Mouse (Mus musculus) testis, adult 2 months (tissue): Measurements from ENCODE around the gene Nudt14.

Source experiments
- CTCF ChIP-seq: fragments of 200-500 bp; IDR thresholded peaks from 2 replicates; pipeline ENCODE4 v1.5.1; 2012; ENCODE audit warnings: low read depth, mild to moderate bottlenecking, inconsistent platforms, low read length, moderate library complexity; ENCODE audit not compliant: control insufficient read depth, insufficient read depth, insufficient replicate concordance
- POLR2A ChIP-seq: fragments of 200-500 bp; IDR thresholded peaks from 2 replicates; pipeline ENCODE4 v1.6.1; 2012; ENCODE audit warnings: low read depth, mild to moderate bottlenecking, inconsistent platforms, low read length, moderate library complexity; ENCODE audit not compliant: control insufficient read depth

- TF ChIP-seq CTCF (peak; percentile 68; the same call in 1 of the 2 replicates), POLR2A (no peak)
These were observed 13.9 kb upstream of the Nudt14 start for GRCm38 (mm10) chr12:112955800-112956199.
